Mouse (Mus musculus): ENCODE measurements at regions not wholly inside any gene's neighbourhood (a gene's known extent, or its start where the extent isn't known, plus 50 kb on each side); places are given as distances from the start of the nearest gene placed in this dataset.
A peak's percentile ranks its signal among the peaks of the same experiment; 100 is the strongest.

GRCm38 (mm10) chr5:148723677-148724227 is 171.2 kb upstream of the Ubl3 start:
- Histone ChIP-seq H3K4me2 (ENCODE audit: low read depth, low read length) (no peak overlapping the region), H3K9me3 (ENCODE audit: control insufficient read depth, low read length) (no peaks in the 10 kb centered on the region), H3K36me3 (ENCODE audit: control insufficient read depth, insufficient read depth, low read length) (no peaks in the 10 kb centered on the region), H3K4me3 (ENCODE audit: low read depth, low read length) (no peak overlapping the region), H3K27me3 (ENCODE audit: control insufficient read depth, insufficient read depth, low read length) (no peaks in the 10 kb centered on the region), H3K27ac (ENCODE audit: low read depth, low read length) (no peak overlapping the region), H3K9ac (replicated peaks; ENCODE audit: low read depth, low read length) (no peak overlapping the region), H3K4me1 (ENCODE audit: control insufficient read depth, insufficient read depth, low read length) (no peaks in the 10 kb centered on the region)
- no peak for ATAC-seq (ENCODE audit: low read depth)
- WGBS = 93% methylated on average over 11 of the region's 11 CpGs

- Histone ChIP-seq H3K9ac (replicated peaks; ENCODE audit: low read depth, low read length) (no peak overlapping the region), H3K4me2 (ENCODE audit: low read depth, low read length) (no peak overlapping the region), H3K4me1 (ENCODE audit: control insufficient read depth, insufficient read depth, low read length) (no peaks in the 10 kb centered on the region), H3K36me3 (ENCODE audit: control insufficient read depth, insufficient read depth, low read length) (no peaks in the 10 kb centered on the region), H3K9me3 (ENCODE audit: control insufficient read depth, low read length) (no peaks in the 10 kb centered on the region), H3K4me3 (ENCODE audit: low read depth, low read length) (no peak overlapping the region), H3K27ac (ENCODE audit: low read depth, low read length) (no peak overlapping the region), H3K27me3 (ENCODE audit: control insufficient read depth, insufficient read depth, low read length) (no peaks in the 10 kb centered on the region)
- WGBS = 95% methylated on average over 5 of the region's 5 CpGs
- ATAC-seq (ENCODE audit: low read depth) = no peak
These were observed 168.0 kb upstream of the Ubl3 start for GRCm38 (mm10) chr5:148720604-148721003.

- H3K27ac ChIP-seq (ENCODE audit: low read depth, low read length) = no peak overlapping the region
- 94% methylated on average over 6 of the region's 6 CpGs for WGBS
- H3K4me3 ChIP-seq (ENCODE audit: low read depth, low read length) = no peak overlapping the region
- H3K36me3 ChIP-seq (ENCODE audit: control insufficient read depth, insufficient read depth, low read length) = no peaks in the 10 kb centered on the region
- no peak overlapping the region for H3K9ac ChIP-seq (replicated peaks; ENCODE audit: low read depth, low read length)
- H3K4me1 ChIP-seq (ENCODE audit: control insufficient read depth, insufficient read depth, low read length) = no peaks in the 10 kb centered on the region
- no peak overlapping the region for H3K4me2 ChIP-seq (ENCODE audit: low read depth, low read length)
- ATAC-seq (ENCODE audit: low read depth) = no peak
- no peaks in the 10 kb centered on the region for H3K9me3 ChIP-seq (ENCODE audit: control insufficient read depth, low read length)
- no peaks in the 10 kb centered on the region for H3K27me3 ChIP-seq (ENCODE audit: control insufficient read depth, insufficient read depth, low read length)
These were observed 164.0 kb upstream of the Ubl3 start for GRCm38 (mm10) chr5:148716633-148717032.

- no peak overlapping the region for H3K9ac ChIP-seq (replicated peaks; ENCODE audit: low read depth, low read length)
- H3K27me3 ChIP-seq (ENCODE audit: control insufficient read depth, insufficient read depth, low read length) = no peaks in the 10 kb centered on the region
- no peak overlapping the region for H3K4me3 ChIP-seq (ENCODE audit: low read depth, low read length)
- H3K27ac ChIP-seq (ENCODE audit: low read depth, low read length) = no peak overlapping the region
- H3K4me1 ChIP-seq (ENCODE audit: control insufficient read depth, insufficient read depth, low read length) = no peaks in the 10 kb centered on the region
- H3K4me2 ChIP-seq (ENCODE audit: low read depth, low read length) = no peak overlapping the region
- no peak for ATAC-seq (ENCODE audit: low read depth)
- no peaks in the 10 kb centered on the region for H3K9me3 ChIP-seq (ENCODE audit: control insufficient read depth, low read length)
- no peaks in the 10 kb centered on the region for H3K36me3 ChIP-seq (ENCODE audit: control insufficient read depth, insufficient read depth, low read length)
- 78% methylated on average over 15 of the region's 15 CpGs for WGBS
These were observed 162.8 kb upstream of the Ubl3 start for GRCm38 (mm10) chr5:148715218-148715991.

GRCm38 (mm10) chr5:148714807-148715206 is 162.2 kb upstream of the Ubl3 start:
- no peak overlapping the region for H3K9ac ChIP-seq (replicated peaks; ENCODE audit: low read depth, low read length)
- no peak overlapping the region for H3K4me2 ChIP-seq (ENCODE audit: low read depth, low read length)
- no peaks in the 10 kb centered on the region for H3K9me3 ChIP-seq (ENCODE audit: control insufficient read depth, low read length)
- H3K36me3 ChIP-seq (ENCODE audit: control insufficient read depth, insufficient read depth, low read length) = no peaks in the 10 kb centered on the region
- H3K27me3 ChIP-seq (ENCODE audit: control insufficient read depth, insufficient read depth, low read length) = no peaks in the 10 kb centered on the region
- 88% methylated on average over 4 of the region's 4 CpGs for WGBS
- H3K4me1 ChIP-seq (ENCODE audit: control insufficient read depth, insufficient read depth, low read length) = no peaks in the 10 kb centered on the region
- ATAC-seq (ENCODE audit: low read depth) = no peak
- no peak overlapping the region for H3K27ac ChIP-seq (ENCODE audit: low read depth, low read length)
- no peak overlapping the region for H3K4me3 ChIP-seq (ENCODE audit: low read depth, low read length)

DNA sequence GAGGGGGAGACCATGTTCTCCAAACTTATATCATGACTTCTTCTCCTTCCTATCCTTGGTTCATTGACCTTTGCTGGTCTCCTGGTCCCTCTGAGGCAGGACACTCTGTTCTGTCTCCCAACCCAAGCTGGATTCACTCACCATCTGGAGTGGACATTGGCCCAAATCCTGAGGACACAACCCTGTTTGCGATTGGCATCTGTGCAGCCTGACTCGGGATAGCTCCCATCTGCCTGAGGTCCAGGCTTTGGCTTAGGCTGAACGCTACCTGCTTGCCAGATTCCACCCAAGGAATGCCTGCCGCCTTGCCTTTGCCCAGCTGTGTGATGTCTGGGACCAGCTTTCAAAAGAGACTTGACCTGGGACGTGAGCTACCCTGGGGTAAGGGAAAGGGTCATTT is 161.2 kb upstream of the Ubl3 start:
- H3K4me2 ChIP-seq (ENCODE audit: low read depth, low read length) = no peak overlapping the region
- ATAC-seq (ENCODE audit: low read depth) = no peak
- 90% methylated on average over 5 of the region's 5 CpGs for WGBS

GRCm38 (mm10) chr5:148713039-148713438 is 160.4 kb upstream of the Ubl3 start:
- H3K4me1 ChIP-seq (ENCODE audit: control insufficient read depth, insufficient read depth, low read length) = peaks cover 11% of the 10 kb centered on the region; the same call in 1 of the 2 replicates
- no peak overlapping the region for H3K4me2 ChIP-seq (ENCODE audit: low read depth, low read length)
- no peak overlapping the region for H3K9ac ChIP-seq (replicated peaks; ENCODE audit: low read depth, low read length)
- H3K27ac ChIP-seq (ENCODE audit: low read depth, low read length) = no peak overlapping the region
- H3K9me3 ChIP-seq (ENCODE audit: control insufficient read depth, low read length) = no peaks in the 10 kb centered on the region
- no peaks in the 10 kb centered on the region for H3K36me3 ChIP-seq (ENCODE audit: control insufficient read depth, insufficient read depth, low read length)
- no peak for ATAC-seq (ENCODE audit: low read depth)
- H3K4me3 ChIP-seq (ENCODE audit: low read depth, low read length) = no peak overlapping the region
- no peaks in the 10 kb centered on the region for H3K27me3 ChIP-seq (ENCODE audit: control insufficient read depth, insufficient read depth, low read length)

More for the DNA sequence above, 161.2 kb upstream of the Ubl3 start:
- H3K9ac ChIP-seq (replicated peaks; ENCODE audit: low read depth, low read length) = no peak overlapping the region
- H3K4me3 ChIP-seq (ENCODE audit: low read depth, low read length) = no peak overlapping the region
- peaks cover 5% of the 10 kb centered on the region; the same call in 1 of the 2 replicates for H3K4me1 ChIP-seq (ENCODE audit: control insufficient read depth, insufficient read depth, low read length)
- no peaks in the 10 kb centered on the region for H3K36me3 ChIP-seq (ENCODE audit: control insufficient read depth, insufficient read depth, low read length)
- no peak overlapping the region for H3K27ac ChIP-seq (ENCODE audit: low read depth, low read length)
- H3K27me3 ChIP-seq (ENCODE audit: control insufficient read depth, insufficient read depth, low read length) = no peaks in the 10 kb centered on the region
- H3K9me3 ChIP-seq (ENCODE audit: control insufficient read depth, low read length) = no peaks in the 10 kb centered on the region

- Histone ChIP-seq H3K4me3 (ENCODE audit: low read depth, low read length) (no peak overlapping the region), H3K9me3 (ENCODE audit: control insufficient read depth, low read length) (no peaks in the 10 kb centered on the region), H3K27me3 (ENCODE audit: control insufficient read depth, insufficient read depth, low read length) (no peaks in the 10 kb centered on the region), H3K36me3 (ENCODE audit: control insufficient read depth, insufficient read depth, low read length) (no peaks in the 10 kb centered on the region), H3K4me2 (ENCODE audit: low read depth, low read length) (no peak overlapping the region), H3K27ac (ENCODE audit: low read depth, low read length) (no peak overlapping the region), H3K9ac (replicated peaks; ENCODE audit: low read depth, low read length) (no peak overlapping the region), H3K4me1 (ENCODE audit: control insufficient read depth, insufficient read depth, low read length) (peaks cover 11% of the 10 kb centered on the region; the same call in 1 of the 2 replicates)
- no peak for ATAC-seq (ENCODE audit: low read depth)
- WGBS = 75% methylated on average over 5 of the region's 5 CpGs
These were observed 159.0 kb upstream of the Ubl3 start for GRCm38 (mm10) chr5:148711570-148711969.

- no peak overlapping the region for H3K27ac ChIP-seq (ENCODE audit: low read depth, low read length)
- H3K4me3 ChIP-seq (ENCODE audit: low read depth, low read length) = no peak overlapping the region
- no peaks in the 10 kb centered on the region for H3K27me3 ChIP-seq (ENCODE audit: control insufficient read depth, insufficient read depth, low read length)
- H3K36me3 ChIP-seq (ENCODE audit: control insufficient read depth, insufficient read depth, low read length) = no peaks in the 10 kb centered on the region
- 0 out of 2 replicates have a peak overlapping the region, but pooled peaks have one; percentile 8 for H3K9ac ChIP-seq (replicated peaks; ENCODE audit: low read depth, low read length)
- H3K4me2 ChIP-seq (ENCODE audit: low read depth, low read length) = no peak overlapping the region
- WGBS = 29% methylated on average over 10 of the region's 10 CpGs
- H3K9me3 ChIP-seq (ENCODE audit: control insufficient read depth, low read length) = no peaks in the 10 kb centered on the region
- peaks cover 11% of the 10 kb centered on the region; the same call in 1 of the 2 replicates for H3K4me1 ChIP-seq (ENCODE audit: control insufficient read depth, insufficient read depth, low read length)
- no peak for ATAC-seq (ENCODE audit: low read depth)
These were observed 156.7 kb upstream of the Ubl3 start for GRCm38 (mm10) chr5:148709111-148709771.

All from neural tube, embryonic 14.5 days (tissue).